Mouse (Mus musculus) gastrocnemius, postnatal 10 days (tissue): Measurements from ENCODE around the gene Pold2. TPM values are rescaled to one million over a fixed set of nuclear protein-coding genes. Genes with fewer than 3 reads are reported as not detected.

Experiments
- total RNA-seq, 2 experiments: library from RNA; stranded (reverse); gene quantifications; 2 replicates each; pipeline ENCODE4 v1.2.3; 2021

The Pold2 gene
- total RNA-seq, 2 experiments from 2014 or later = 36.7 to 45.4 TPM

Other genes with a start within 250 kb of the Pold2 start
- gene Mrps24, start 162.6 kb downstream of the Pold2 start, total RNA-seq = 10 to 100 TPM; 84.8 to 90.6 TPM
- gene Urgcp, start 115.9 kb downstream of the Pold2 start, total RNA-seq = 10 to 100 TPM; 29.1 to 42.0 TPM
- 10 to 100 TPM; 23.6 to 27.1 TPM for gene Dbnl, start 89.8 kb downstream of the Pold2 start, total RNA-seq
- 1,000 to 10,000 TPM; 2,411 to 2,775 TPM for gene Pgam2, start 74.6 kb downstream of the Pold2 start, total RNA-seq
- gene Polm, start 40.3 kb downstream of the Pold2 start, total RNA-seq = 1 to 10 TPM; 4.3 to 8.7 TPM
- gene Aebp1, start 16.3 kb downstream of the Pold2 start, total RNA-seq = 10 to 100 TPM; 46.5 to 59.8 TPM
- not detected for gene Myl7, start 20.5 kb upstream of the Pold2 start, total RNA-seq
- gene Gck, start 71.8 kb upstream of the Pold2 start, total RNA-seq = not detected
- 10 to 100 TPM; 46.7 to 50.4 TPM for gene Ykt6, start 77.4 kb upstream of the Pold2 start, total RNA-seq
- 100 to 1,000 TPM; 188 to 190 TPM for gene Camk2b, start 188.1 kb upstream of the Pold2 start, total RNA-seq